Mouse (Mus musculus) heart, embryonic 15.5 days (tissue): Measurements from ENCODE around the gene Smdt1. TPM values are rescaled to one million over a fixed set of nuclear protein-coding genes. Genes with fewer than 3 reads are reported as not detected.
A peak's percentile ranks its signal among the peaks of the same experiment; 100 is the strongest.

ENCODE experiments used
- ATAC-seq: fragments of 200-750 bp; cut with Nextera tagmentation; replicated peaks from 2 replicates; pipeline ENCODE4 v1.8.0; 2017; ENCODE audit warnings: low read depth, moderate TSS enrichment; ENCODE audit not compliant: insufficient number of reproducible peaks, insufficient read depth, low FRiP score
- H3K27ac ChIP-seq: fragments of 300-500 bp; sonication (generic); 2 replicates; pipeline ENCODE4 v1.5.1; 2015; ENCODE audit warnings: mild to moderate bottlenecking, inconsistent platforms
- H3K27me3 ChIP-seq: fragments of 300-500 bp; sonication (generic); 2 replicates; pipeline ENCODE4 v1.6.1; 2015; ENCODE audit warnings: inconsistent platforms
- H3K36me3 ChIP-seq: fragments of 300-500 bp; sonication (generic); 2 replicates; pipeline ENCODE4 v1.6.1; 2015; ENCODE audit warnings: mild to moderate bottlenecking, inconsistent platforms
- H3K4me1 ChIP-seq: fragments of 300-500 bp; sonication (generic); replicated peaks from 2 replicates; pipeline ENCODE4 v1.6.1; 2015; ENCODE audit warnings: inconsistent platforms
- H3K4me2 ChIP-seq: fragments of 300-500 bp; sonication (generic); 2 replicates; pipeline ENCODE4 v1.6.1; 2015; ENCODE audit warnings: inconsistent platforms, mild to moderate bottlenecking, moderate library complexity
- H3K4me3 ChIP-seq: fragments of 300-500 bp; sonication (generic); 2 replicates; pipeline ENCODE4 v1.5.1; 2015; ENCODE audit warnings: mild to moderate bottlenecking, inconsistent platforms
- H3K9ac ChIP-seq: fragments of 300-500 bp; sonication (generic); 2 replicates; pipeline ENCODE4 v1.6.1; 2015; ENCODE audit warnings: mild to moderate bottlenecking, inconsistent platforms
- H3K9me3 ChIP-seq: fragments of 300-500 bp; sonication (generic); replicated peaks from 2 replicates; pipeline ENCODE4 v1.6.1; 2016; ENCODE audit warnings: inconsistent platforms
- WGBS: fragments of 180-500 bp; shearing (Covaris S2); methylation state at CpG from one replicate; pipeline ENCODE4 v1.1.7; 2015; ENCODE audit warnings: mixed read lengths; 5-methylcytosine and 5-hydroxymethylcytosine counted together
- polyA plus RNA-seq: library from polyadenylated mRNA; unstranded; fragments of >200 nt; fragmentation: Nextera tagmentation; extraction: Ambion mirVana; gene quantifications from 2 replicates; pipeline ENCODE4 v1.2.1, GENCODE M21; 2015

The Smdt1 gene
- 334 and 337 TPM in 2 replicates for polyA plus RNA-seq

- Histone ChIP-seq H3K4me2 (peak within 1 kb of the TSS; percentile 74), H3K27ac (peak within 1 kb of the TSS; percentile 66), H3K9me3 (no peaks in the 10 kb centered on the region), H3K4me1 (peaks cover 35% of the 10 kb centered on the region), H3K36me3 (peaks cover 26% of the 10 kb centered on the region; the same call in 1 of the 2 replicates), H3K4me3 (peak within 1 kb of the TSS; percentile 65), H3K27me3 (no peaks in the 10 kb centered on the region), H3K9ac (peak within 1 kb of the TSS; percentile 62)
- WGBS, result under 1% methylated on average over 41 of the region's 41 CpGs
- peak; percentile 87 for ATAC-seq
These were observed at the start of gene Smdt1, which contains the start of the genes Naga and Pheta2 for GRCm38 (mm10) chr15:82338593-82339112. TSS of gene Smdt1 (plus strand) at chr15:82338959. TSS of gene Naga (minus strand) at chr15:82338925. TSS of gene Pheta2 (plus strand) at chr15:82338942.

- WGBS, result 76% methylated on average over 7 of the region's 7 CpGs
These were observed 48.5 kb upstream of the Smdt1 start for GRCm38 (mm10) chr15:82290252-82290651.

GRCm38 (mm10) chr15:82292851-82293250 is 45.9 kb upstream of the Smdt1 start:
- H3K4me2 ChIP-seq, result peak overlapping the region; percentile 49
- WGBS, result 21% methylated on average over 5 of the region's 5 CpGs

More at GRCm38 (mm10) chr15:82290252-82290651, 48.5 kb upstream of the Smdt1 start:
- Histone ChIP-seq H3K4me2 (no peak overlapping the region), H3K9me3 (no peaks in the 10 kb centered on the region), H3K4me1 (peaks cover 14% of the 10 kb centered on the region), H3K27ac (no peak overlapping the region), H3K27me3 (no peaks in the 10 kb centered on the region), H3K9ac (no peak overlapping the region), H3K4me3 (no peak overlapping the region), H3K36me3 (no peaks in the 10 kb centered on the region)
- no peak for ATAC-seq

GRCm38 (mm10) chr15:82293271-82293711 is 45.5 kb upstream of the Smdt1 start:
- 11% methylated on average over 7 of the region's 7 CpGs for WGBS
- Histone ChIP-seq H3K4me3 (0 out of 2 replicates have a peak overlapping the region, but pooled peaks have one; percentile 7), H3K27ac (no peak overlapping the region), H3K27me3 (no peaks in the 10 kb centered on the region), H3K9ac (no peak overlapping the region), H3K4me1 (peaks cover 14% of the 10 kb centered on the region), H3K4me2 (peak overlapping the region; percentile 49), H3K36me3 (no peaks in the 10 kb centered on the region), H3K9me3 (no peaks in the 10 kb centered on the region)
- ATAC-seq, result 0 out of 2 replicates have a peak, but pooled peaks have one; percentile 35

More at GRCm38 (mm10) chr15:82292851-82293250, 45.9 kb upstream of the Smdt1 start:
- Histone ChIP-seq H3K9me3 (no peaks in the 10 kb centered on the region), H3K9ac (no peak overlapping the region), H3K4me1 (peaks cover 14% of the 10 kb centered on the region), H3K36me3 (no peaks in the 10 kb centered on the region), H3K4me3 (no peak overlapping the region), H3K27ac (no peak overlapping the region), H3K27me3 (no peaks in the 10 kb centered on the region)
- ATAC-seq, result peak; percentile 14; the same call in 1 of the 2 replicates

- H3K4me3 ChIP-seq, result no peak overlapping the region
- H3K4me2 ChIP-seq, result no peak overlapping the region
- H3K27me3 ChIP-seq, result no peaks in the 10 kb centered on the region
- 46% methylated on average over 8 of the region's 8 CpGs for WGBS
- no peak overlapping the region for H3K9ac ChIP-seq
- H3K36me3 ChIP-seq, result no peaks in the 10 kb centered on the region
- no peak overlapping the region for H3K27ac ChIP-seq
- no peaks in the 10 kb centered on the region for H3K9me3 ChIP-seq
- ATAC-seq, result no peak
- H3K4me1 ChIP-seq, result peaks cover 18% of the 10 kb centered on the region
These were observed 44.7 kb upstream of the Smdt1 start for GRCm38 (mm10) chr15:82294059-82294458.

GRCm38 (mm10) chr15:82298764-82299561 is 39.8 kb upstream of the Smdt1 start, which contains the start of gene Wbp2nl:
TSS of gene Wbp2nl (plus strand) at chr15:82298954.
- Histone ChIP-seq H3K4me1 (peaks cover 8% of the 10 kb centered on the region; the same call in 1 of the 2 replicates), H3K4me3 (peak within 1 kb of the TSS; percentile 14; the same call in 1 of the 2 replicates), H3K9ac (no peak within 1 kb of the TSS), H3K27ac (no peak within 1 kb of the TSS), H3K36me3 (no peaks in the 10 kb centered on the region), H3K4me2 (peak within 1 kb of the TSS; percentile 46), H3K9me3 (no peaks in the 10 kb centered on the region), H3K27me3 (no peaks in the 10 kb centered on the region)
- WGBS, result 49% methylated on average over 39 of the region's 39 CpGs
- ATAC-seq, result no peak

GRCm38 (mm10) chr15:82307107-82307506 is 31.7 kb upstream of the Smdt1 start:
- no peak overlapping the region for H3K4me2 ChIP-seq
- no peak for ATAC-seq
- no peaks in the 10 kb centered on the region for H3K9me3 ChIP-seq
- H3K27me3 ChIP-seq, result no peaks in the 10 kb centered on the region
- no peaks in the 10 kb centered on the region for H3K4me1 ChIP-seq
- no peak overlapping the region for H3K27ac ChIP-seq
- H3K9ac ChIP-seq, result no peak overlapping the region
- H3K36me3 ChIP-seq, result no peaks in the 10 kb centered on the region
- WGBS, result 77% methylated on average over 3 of the region's 3 CpGs
- no peak overlapping the region for H3K4me3 ChIP-seq

- ATAC-seq, result no peak
- Histone ChIP-seq H3K4me2 (no peak overlapping the region), H3K27me3 (no peaks in the 10 kb centered on the region), H3K4me1 (no peaks in the 10 kb centered on the region), H3K4me3 (no peak overlapping the region), H3K36me3 (no peaks in the 10 kb centered on the region), H3K27ac (no peak overlapping the region), H3K9ac (no peak overlapping the region), H3K9me3 (no peaks in the 10 kb centered on the region)
- 76% methylated on average over 3 of the region's 3 CpGs for WGBS
These were observed 30.3 kb upstream of the Smdt1 start for GRCm38 (mm10) chr15:82308416-82308815.

- Histone ChIP-seq H3K27me3 (no peaks in the 10 kb centered on the region), H3K9ac (no peak overlapping the region), H3K4me2 (no peak overlapping the region), H3K9me3 (no peaks in the 10 kb centered on the region), H3K36me3 (no peaks in the 10 kb centered on the region), H3K4me3 (no peak overlapping the region), H3K4me1 (no peaks in the 10 kb centered on the region), H3K27ac (no peak overlapping the region)
- no peak for ATAC-seq
- 81% methylated on average over 6 of the region's 6 CpGs for WGBS
These were observed 20.9 kb upstream of the Smdt1 start for GRCm38 (mm10) chr15:82317839-82318238.

- Histone ChIP-seq H3K36me3 (no peaks in the 10 kb centered on the region), H3K9me3 (no peaks in the 10 kb centered on the region), H3K4me3 (no peak overlapping the region), H3K27me3 (no peaks in the 10 kb centered on the region), H3K9ac (no peak overlapping the region), H3K4me2 (no peak overlapping the region), H3K4me1 (no peaks in the 10 kb centered on the region), H3K27ac (no peak overlapping the region)
- 44% methylated on average over 1 of the region's 1 CpGs for WGBS
- no peak for ATAC-seq
These were observed 19.1 kb upstream of the Smdt1 start for GRCm38 (mm10) chr15:82319613-82320012.

- H3K4me3 ChIP-seq, result no peak overlapping the region
- no peak overlapping the region for H3K27ac ChIP-seq
- ATAC-seq, result no peak
- no peaks in the 10 kb centered on the region for H3K4me1 ChIP-seq
- no peaks in the 10 kb centered on the region for H3K9me3 ChIP-seq
- H3K4me2 ChIP-seq, result no peak overlapping the region
- 78% methylated on average over 8 of the region's 8 CpGs for WGBS
- no peaks in the 10 kb centered on the region for H3K36me3 ChIP-seq
- no peaks in the 10 kb centered on the region for H3K27me3 ChIP-seq
- H3K9ac ChIP-seq, result no peak overlapping the region
These were observed 16.6 kb upstream of the Smdt1 start for GRCm38 (mm10) chr15:82322195-82322594.
